Mouse (Mus musculus) adrenal gland, postnatal 0 days (tissue): ENCODE measurements around the gene Insl3. TPM values are rescaled to one million over a fixed set of nuclear protein-coding genes. Genes with fewer than 3 reads are reported as not detected.

ENCODE experiments used
- polyA plus RNA-seq: library from polyadenylated mRNA; unstranded; fragments of >200 nt; fragmentation: Nextera tagmentation; extraction: Ambion mirVana; gene quantifications from 2 replicates; pipeline ENCODE4 v1.2.1, GENCODE M21; 2015

Insl3 gene
- 0.65 and 2.0 TPM in 2 replicates for polyA plus RNA-seq

GRCm38 (mm10) chr8:71689028-71689427 lies at the start of gene Insl3:
Insl3 (plus strand) TSS chr8:71689214.

GRCm38 (mm10) chr8:71671549-71671965 lies 17.5 kb upstream of the Insl3 start, which contains the start of gene Unc13a:
Unc13a (minus strand) TSS chr8:71671757.

DNA sequence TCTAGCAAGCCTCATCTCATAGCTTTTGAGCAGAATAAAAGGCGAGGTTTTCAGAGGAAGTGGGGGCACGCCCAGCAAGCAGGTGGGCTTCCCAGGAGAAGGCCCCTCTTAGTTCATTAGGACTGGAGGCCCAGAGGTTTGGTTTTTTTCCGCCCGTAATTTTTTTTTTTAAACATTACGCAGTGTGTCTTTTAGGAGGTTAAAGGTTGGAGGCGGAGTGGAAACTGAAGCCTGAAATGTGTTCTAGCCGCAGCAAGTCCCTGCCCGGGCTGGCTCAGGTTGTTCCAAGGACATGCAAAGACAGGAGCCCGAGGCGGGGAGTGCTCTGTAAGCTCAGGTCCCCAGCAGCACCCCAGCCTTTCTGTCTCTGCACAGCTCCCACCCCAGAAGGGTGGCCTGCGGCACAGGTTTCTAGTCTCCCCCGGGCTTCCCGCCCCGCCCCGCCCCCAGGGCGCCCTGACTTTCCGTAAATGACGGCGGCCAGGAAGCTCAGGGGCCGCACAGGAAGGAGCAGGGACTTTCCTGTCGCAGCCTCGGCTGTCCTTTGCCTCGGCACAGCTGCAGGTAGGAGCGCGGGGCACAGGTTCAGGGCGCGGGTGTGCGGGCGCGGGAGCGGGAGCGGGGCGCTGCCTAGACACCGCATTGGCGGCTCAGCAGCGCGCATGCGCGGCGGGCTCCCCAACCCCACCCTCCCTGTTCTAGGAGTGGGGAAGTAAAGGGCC lies 12.8 kb upstream of the Insl3 start, which contains the start of gene Jak3:
Gene Jak3 (plus strand): TSS at position 277 of the 722 bp plus-strand sequence.

DNA sequence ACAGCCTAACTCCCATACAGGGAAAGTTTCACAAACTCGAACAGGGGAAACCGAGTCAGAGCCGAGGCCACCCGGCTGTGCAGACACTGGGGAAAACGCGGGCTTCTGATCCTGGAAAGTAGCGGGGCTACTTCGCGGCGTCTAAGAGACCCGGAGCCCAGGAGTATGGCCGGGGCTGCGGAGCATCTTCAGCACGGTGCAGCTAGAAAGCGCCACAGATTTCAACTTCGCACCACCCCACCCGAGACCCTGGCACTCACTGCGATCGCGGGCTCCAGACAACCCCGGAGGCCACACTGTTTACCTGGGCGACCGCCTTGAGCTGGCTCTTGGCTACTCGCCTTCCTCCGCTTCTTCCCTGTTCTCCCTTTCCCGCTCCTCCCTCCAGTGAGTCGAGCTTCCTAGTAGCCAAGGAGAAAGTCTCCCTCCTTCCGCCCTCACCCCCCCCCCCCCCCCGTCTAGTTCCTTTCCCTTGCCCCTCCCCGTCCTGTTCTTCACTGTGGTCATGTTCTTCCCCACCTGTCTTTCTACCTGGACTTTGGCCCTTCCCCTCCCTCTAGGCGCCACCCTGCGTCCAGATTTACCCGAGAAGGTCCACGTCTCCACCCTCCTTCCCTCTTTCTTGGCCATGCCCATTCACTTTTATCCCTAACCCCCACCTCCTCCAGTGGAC lies 12.5 kb downstream of the Insl3 start, which contains the start of gene B3gnt3:
Gene B3gnt3 (minus strand): TSS at position 376 of the 673 bp plus-strand sequence.

DNA sequence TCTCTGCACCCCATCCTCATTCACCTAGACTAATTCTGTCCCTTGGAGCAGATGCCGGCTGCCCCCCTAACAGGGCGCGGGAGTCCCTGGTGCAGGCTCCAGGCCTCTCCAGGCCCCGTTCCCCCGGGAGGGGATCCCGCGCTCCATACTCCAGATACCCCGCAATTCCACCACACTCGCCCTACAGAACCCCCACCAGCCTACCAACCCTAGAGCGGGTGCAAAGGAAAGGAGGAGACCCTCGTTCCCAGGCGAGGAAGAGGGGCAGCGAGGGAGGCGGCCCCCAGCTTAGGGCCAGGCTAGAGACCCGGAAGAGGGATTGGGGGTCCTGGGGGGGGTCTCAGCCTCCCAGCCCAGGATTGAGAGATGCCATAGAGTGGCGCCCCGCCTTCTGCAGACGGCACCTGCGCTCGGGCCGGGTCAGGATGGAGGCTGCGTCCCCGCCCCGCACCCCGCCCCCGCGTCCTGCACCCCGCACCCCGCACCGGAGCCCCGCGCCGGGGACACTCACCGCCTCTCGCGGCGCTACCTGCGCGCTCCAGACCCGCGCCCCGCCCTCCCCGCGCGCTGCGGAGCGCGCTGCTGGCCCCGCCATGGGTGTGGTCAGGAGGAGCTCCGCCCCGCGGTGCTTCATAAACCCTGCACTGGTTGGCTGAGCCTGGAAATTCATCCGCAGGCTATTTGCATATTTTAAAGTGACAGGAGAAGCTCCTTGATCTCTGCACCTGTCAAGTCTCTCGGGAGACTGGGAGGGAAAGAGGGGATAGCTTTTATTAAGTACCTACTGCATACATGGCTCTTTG lies 36.3 kb downstream of the Insl3 start, which contains the start of gene Fcho1:
Gene Fcho1 (minus strand): TSS at position 595 of the 803 bp plus-strand sequence.

Other genes with a start within 250 kb of the Insl3 start
- gene Abhd8, start 225.6 kb upstream of the Insl3 start, polyA plus RNA-seq = 65.5 and 72.8 TPM in 2 replicates
- gene Mrpl34, start 224.3 kb upstream of the Insl3 start, polyA plus RNA-seq = 169 and 185 TPM in 2 replicates
- 75.4 and 78.6 TPM in 2 replicates for gene Dda1, start 220.0 kb upstream of the Insl3 start, polyA plus RNA-seq
- 3.3 and 4.4 TPM in 2 replicates for gene Ano8, start 203.3 kb upstream of the Insl3 start, polyA plus RNA-seq
- gene Gtpbp3, start 201.1 kb upstream of the Insl3 start, polyA plus RNA-seq = 9.8 and 11.8 TPM in 2 replicates
- 65.2 and 131 TPM in 2 replicates for gene Plvap, start 177.5 kb upstream of the Insl3 start, polyA plus RNA-seq
- not detected in 2 replicates for gene Ccdc194, start 163.5 kb upstream of the Insl3 start, polyA plus RNA-seq
- 85.3 and 125 TPM in 2 replicates for gene Bst2, start 151.8 kb upstream of the Insl3 start, polyA plus RNA-seq
- 141 TPM in 2 replicates for gene Mvb12a, start 146.3 kb upstream of the Insl3 start, polyA plus RNA-seq
- gene Tmem221, start 130.3 kb upstream of the Insl3 start, polyA plus RNA-seq = 7.8 and 15.0 TPM in 2 replicates
- 0.24 and 0.70 TPM in 2 replicates for gene Nxnl1, start 122.6 kb upstream of the Insl3 start, polyA plus RNA-seq
- 38.9 and 85.2 TPM in 2 replicates for gene Slc27a1, start 120.3 kb upstream of the Insl3 start, polyA plus RNA-seq
- gene Pgls, start 97.0 kb upstream of the Insl3 start, polyA plus RNA-seq = 274 and 329 TPM in 2 replicates
- 0.90 and 1.8 TPM in 2 replicates for gene Fam129c, start 91.6 kb upstream of the Insl3 start, polyA plus RNA-seq
- gene Colgalt1, start 78.2 kb upstream of the Insl3 start, polyA plus RNA-seq = 53.2 and 58.1 TPM in 2 replicates
- gene Unc13a, start 17.5 kb upstream of the Insl3 start, polyA plus RNA-seq = 2.3 and 2.9 TPM in 2 replicates
- 2.7 and 6.0 TPM in 2 replicates for gene Jak3, start 12.9 kb upstream of the Insl3 start, polyA plus RNA-seq
- gene B3gnt3, start 12.6 kb downstream of the Insl3 start, polyA plus RNA-seq = 2.2 and 4.1 TPM in 2 replicates
- 5.1 and 6.2 TPM in 2 replicates for gene Fcho1, start 36.5 kb downstream of the Insl3 start, polyA plus RNA-seq
- 5.3 and 5.6 TPM in 2 replicates for gene Zfp709, start 192.8 kb downstream of the Insl3 start, polyA plus RNA-seq
- 2.7 and 3.2 TPM in 2 replicates for gene Zfp882, start 219.4 kb downstream of the Insl3 start, polyA plus RNA-seq
- gene Zfp617, start 219.4 kb downstream of the Insl3 start, polyA plus RNA-seq = 17.0 and 21.5 TPM in 2 replicates